Mouse (Mus musculus): ENCODE data around the gene Afmid. TPM values are rescaled to one million over a fixed set of nuclear protein-coding genes. Genes with fewer than 3 reads are reported as not detected.
"Not testable (repeated sequence)": the region's sequence is repeated elsewhere in the genome, so short reads cannot be mapped to it uniquely, and the experiment has no call there.

Gene Afmid
- polyA plus RNA-seq, 1 experiment from 2014 or later = 4.0 TPM

DNA sequence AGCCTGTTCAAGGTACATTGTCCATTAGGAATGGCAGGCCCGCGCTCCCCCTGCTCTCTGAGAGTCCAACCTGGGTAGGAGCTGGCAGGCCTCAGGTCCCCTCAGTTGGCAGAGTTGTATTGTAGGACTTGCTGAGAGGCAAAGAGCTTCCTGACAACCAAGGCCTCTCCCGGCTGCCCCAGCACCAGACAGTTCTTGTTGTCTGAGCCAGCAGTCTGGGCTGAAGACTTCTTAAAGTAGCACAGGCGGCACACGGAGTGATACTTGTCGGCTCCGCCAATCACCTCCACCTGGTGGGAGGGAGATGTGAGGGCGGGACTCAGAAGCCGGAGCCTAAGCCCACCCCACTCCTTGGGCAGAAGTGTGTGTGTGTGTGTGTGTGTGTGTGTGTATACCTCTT, 9.9 kb upstream of the Afmid start:
- ATAC-seq (ENCODE audit: low FRiP score, low read depth) = not testable (repeated sequence)

DNA sequence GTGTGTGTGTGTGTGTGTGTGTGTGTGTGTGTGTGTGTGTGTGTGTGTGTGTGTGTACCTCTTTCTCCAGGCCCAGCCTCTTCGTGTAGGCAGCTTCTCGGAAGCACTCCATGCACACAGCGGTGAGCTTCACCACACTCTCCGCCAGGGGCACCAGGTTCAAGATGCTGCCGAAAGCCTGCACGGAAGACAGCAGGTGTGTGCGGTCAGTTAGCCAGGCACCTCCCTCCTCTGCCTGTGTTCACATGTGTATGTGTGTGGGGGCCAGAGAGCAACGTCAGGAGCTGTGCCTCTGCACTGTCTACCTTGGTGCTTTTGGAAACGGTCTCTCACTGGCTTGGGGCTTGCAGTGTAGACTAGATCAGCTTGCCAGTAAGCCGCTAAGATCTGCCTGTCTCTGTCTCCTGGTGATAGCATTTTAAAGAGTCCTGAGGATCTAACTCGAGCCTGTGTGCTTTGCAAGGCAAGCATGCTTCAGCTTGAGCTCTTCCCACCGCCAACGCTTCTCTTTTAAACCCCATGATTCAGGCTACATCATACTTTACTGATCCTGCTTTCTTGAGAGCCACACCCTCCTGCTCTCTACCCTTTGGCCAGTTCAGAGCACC, 9.2 kb upstream of the Afmid start:
- Histone ChIP-seq H3K4me3 (no peak overlapping the region), H3K9ac (no peak overlapping the region), H3K4me2 (replicated peaks) (no peak overlapping the region), H3K36me3 (peaks cover 43% of the 10 kb centered on the region), H3K4me1 (peaks cover 9% of the 10 kb centered on the region), H3K9me3 (no peaks in the 10 kb centered on the region), H3K27ac (no peak overlapping the region), H3K27me3 (replicated peaks) (no peaks in the 10 kb centered on the region)
- ATAC-seq (ENCODE audit: low FRiP score, low read depth) = no peak
- WGBS = 91% methylated on average over 13 of the region's 13 CpGs

More for the DNA sequence above, 9.9 kb upstream of the Afmid start:
- H3K27ac ChIP-seq; H3K9me3 ChIP-seq; H3K4me2 ChIP-seq (replicated peaks); H3K4me3 ChIP-seq; H3K27me3 ChIP-seq (replicated peaks); H3K9ac ChIP-seq: not testable (repeated sequence)
- peaks cover 38% of the 10 kb centered on the region for H3K36me3 ChIP-seq
- peaks cover 11% of the 10 kb centered on the region for H3K4me1 ChIP-seq
- WGBS = 87% methylated on average over 9 of the region's 9 CpGs

DNA sequence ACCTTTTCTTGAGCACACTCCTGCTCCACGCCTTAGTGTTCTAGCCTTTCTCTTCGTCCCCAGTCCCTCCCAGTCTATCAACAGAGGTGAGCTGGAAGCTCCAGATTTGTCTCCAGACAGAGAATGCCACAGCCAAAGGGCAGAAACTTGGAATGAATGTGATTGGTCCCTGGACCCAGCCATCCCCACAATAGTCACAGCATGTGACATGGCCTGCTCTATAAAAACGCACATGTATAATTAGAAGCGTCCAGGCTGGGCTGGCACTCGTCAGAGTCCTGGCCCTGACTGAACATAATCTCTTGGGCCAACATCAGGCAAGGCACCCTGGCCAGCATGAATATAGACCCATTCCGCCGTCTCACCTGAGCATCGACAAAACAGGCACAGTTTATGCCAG, 6.6 kb upstream of the Afmid start:
- no peak for ATAC-seq (ENCODE audit: low FRiP score, low read depth)
- Histone ChIP-seq H3K27ac (no peak overlapping the region), H3K27me3 (replicated peaks) (no peaks in the 10 kb centered on the region), H3K36me3 (peaks cover 41% of the 10 kb centered on the region), H3K4me3 (no peak overlapping the region), H3K9me3 (no peaks in the 10 kb centered on the region), H3K4me1 (peaks cover 12% of the 10 kb centered on the region), H3K9ac (no peak overlapping the region), H3K4me2 (replicated peaks) (no peak overlapping the region)
- 70% methylated on average over 8 of the region's 8 CpGs for WGBS

DNA sequence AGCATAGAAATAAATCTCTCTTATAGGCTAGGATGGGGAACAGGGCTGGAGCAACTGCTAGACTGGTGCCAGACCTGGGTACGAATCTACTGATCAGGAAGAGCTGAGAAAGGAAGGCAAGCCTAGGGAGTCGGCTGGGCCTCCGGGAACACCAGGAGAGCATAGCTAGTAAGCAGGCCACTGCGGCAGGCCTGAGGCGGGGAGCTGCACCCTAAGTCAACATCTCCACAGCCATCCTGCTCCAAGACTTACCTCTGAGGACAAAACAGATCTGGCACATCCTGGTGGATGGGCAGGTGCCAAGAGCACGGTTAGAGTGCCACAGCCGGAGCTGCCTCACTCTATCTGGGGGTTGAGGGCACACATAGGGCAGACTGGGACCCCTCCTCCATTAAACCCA, 5.6 kb upstream of the Afmid start:
- H3K9me3 ChIP-seq = no peaks in the 10 kb centered on the region
- no peaks in the 10 kb centered on the region for H3K27me3 ChIP-seq (replicated peaks)
- ATAC-seq (ENCODE audit: low FRiP score, low read depth) = no peak
- no peak overlapping the region for H3K4me2 ChIP-seq (replicated peaks)
- peaks cover 33% of the 10 kb centered on the region for H3K36me3 ChIP-seq
- peaks cover 17% of the 10 kb centered on the region for H3K4me1 ChIP-seq
- H3K4me3 ChIP-seq = no peak overlapping the region
- no peak overlapping the region for H3K9ac ChIP-seq
- WGBS = 96% methylated on average over 7 of the region's 7 CpGs
- H3K27ac ChIP-seq = no peak overlapping the region

DNA sequence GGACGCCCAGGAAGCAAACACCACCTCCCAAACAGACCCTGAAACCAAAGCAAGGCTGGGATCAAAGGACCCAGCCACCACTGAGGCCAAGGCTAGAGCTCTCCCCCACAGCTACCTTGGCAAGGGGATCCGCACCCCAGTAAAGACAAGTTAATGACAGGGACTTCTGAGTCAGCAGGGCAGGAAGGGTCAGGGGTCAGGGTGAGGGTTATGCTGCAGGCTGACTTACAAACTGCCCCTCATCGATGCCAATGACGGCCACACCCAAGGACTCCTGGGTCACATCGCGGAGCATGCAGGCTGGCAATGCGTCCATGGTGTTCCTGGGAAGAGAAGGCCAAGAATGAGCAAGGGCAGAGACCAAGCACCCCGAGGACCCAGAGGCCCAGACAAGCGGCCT, 3.9 kb upstream of the Afmid start:
- H3K9me3 ChIP-seq = no peaks in the 10 kb centered on the region
- WGBS = 92% methylated on average over 9 of the region's 9 CpGs

DNA sequence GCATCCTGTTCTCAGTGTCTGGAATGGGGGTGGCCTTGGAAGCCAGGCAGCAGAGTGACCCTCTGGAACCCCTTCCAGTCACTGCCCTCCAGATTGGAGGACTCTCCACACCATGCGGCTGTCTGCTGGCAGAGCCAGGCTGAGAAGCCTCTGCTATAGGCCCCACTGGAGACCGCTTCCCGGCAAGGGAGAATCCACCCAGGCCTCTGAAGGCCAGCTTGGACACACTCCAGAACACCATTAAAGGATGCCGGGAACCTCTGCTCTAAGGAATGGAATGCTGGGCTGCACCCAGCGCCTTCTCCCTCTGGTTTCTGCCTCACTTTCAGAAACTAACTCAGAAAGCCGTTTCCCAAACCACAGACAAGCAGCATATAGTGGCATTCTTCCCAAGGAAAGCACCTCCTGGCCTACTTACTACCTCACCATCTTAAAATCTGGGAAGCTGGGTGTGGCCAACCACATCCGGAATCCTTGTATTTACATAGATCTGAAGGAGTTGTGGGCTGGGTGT, 2.9 kb upstream of the Afmid start:
- 90% methylated on average over 7 of the region's 7 CpGs for WGBS
- H3K4me2 ChIP-seq (replicated peaks) = no peak overlapping the region
- H3K27ac ChIP-seq = no peak overlapping the region
- H3K9ac ChIP-seq = no peak overlapping the region
- H3K36me3 ChIP-seq = peaks cover 19% of the 10 kb centered on the region
- H3K27me3 ChIP-seq (replicated peaks) = no peaks in the 10 kb centered on the region
- no peaks in the 10 kb centered on the region for H3K9me3 ChIP-seq
- no peak for ATAC-seq (ENCODE audit: low FRiP score, low read depth)
- peaks cover 40% of the 10 kb centered on the region for H3K4me1 ChIP-seq
- H3K4me3 ChIP-seq = no peak overlapping the region

More for the DNA sequence above, 3.9 kb upstream of the Afmid start:
- Histone ChIP-seq H3K36me3 (peaks cover 25% of the 10 kb centered on the region), H3K9ac (no peak overlapping the region), H3K4me1 (peaks cover 32% of the 10 kb centered on the region), H3K27me3 (replicated peaks) (no peaks in the 10 kb centered on the region), H3K4me3 (no peak overlapping the region), H3K27ac (no peak overlapping the region), H3K4me2 (replicated peaks) (no peak overlapping the region)
- ATAC-seq (ENCODE audit: low FRiP score, low read depth) = no peak

DNA sequence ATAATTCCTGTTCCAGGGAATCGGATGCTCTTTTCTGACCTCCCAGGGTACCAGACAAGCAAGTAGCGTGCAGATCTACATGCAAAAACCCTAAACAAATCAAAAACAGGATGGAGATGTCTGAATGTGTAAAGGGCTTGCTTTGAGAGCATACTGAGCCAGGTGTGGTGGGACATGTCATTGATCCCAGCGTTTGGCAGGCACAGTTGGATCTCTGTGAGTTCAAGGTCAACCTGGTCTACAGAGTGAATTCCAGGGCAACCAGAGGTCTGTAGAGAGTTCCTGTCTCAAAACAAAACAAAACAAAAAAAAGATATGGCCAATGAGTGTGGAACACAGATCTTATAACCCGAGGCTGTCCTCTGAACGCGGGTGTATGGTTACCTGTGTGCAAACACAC, 2.3 kb upstream of the Afmid start:
- WGBS = 93% methylated on average over 6 of the region's 6 CpGs
- Histone ChIP-seq H3K9me3 (no peaks in the 10 kb centered on the region), H3K27ac (no peak overlapping the region), H3K4me2 (replicated peaks) (no peak overlapping the region), H3K9ac (no peak overlapping the region), H3K27me3 (replicated peaks) (no peaks in the 10 kb centered on the region), H3K4me1 (peaks cover 45% of the 10 kb centered on the region), H3K36me3 (peaks cover 19% of the 10 kb centered on the region), H3K4me3 (no peak overlapping the region)
- no peak for ATAC-seq (ENCODE audit: low FRiP score, low read depth)

DNA sequence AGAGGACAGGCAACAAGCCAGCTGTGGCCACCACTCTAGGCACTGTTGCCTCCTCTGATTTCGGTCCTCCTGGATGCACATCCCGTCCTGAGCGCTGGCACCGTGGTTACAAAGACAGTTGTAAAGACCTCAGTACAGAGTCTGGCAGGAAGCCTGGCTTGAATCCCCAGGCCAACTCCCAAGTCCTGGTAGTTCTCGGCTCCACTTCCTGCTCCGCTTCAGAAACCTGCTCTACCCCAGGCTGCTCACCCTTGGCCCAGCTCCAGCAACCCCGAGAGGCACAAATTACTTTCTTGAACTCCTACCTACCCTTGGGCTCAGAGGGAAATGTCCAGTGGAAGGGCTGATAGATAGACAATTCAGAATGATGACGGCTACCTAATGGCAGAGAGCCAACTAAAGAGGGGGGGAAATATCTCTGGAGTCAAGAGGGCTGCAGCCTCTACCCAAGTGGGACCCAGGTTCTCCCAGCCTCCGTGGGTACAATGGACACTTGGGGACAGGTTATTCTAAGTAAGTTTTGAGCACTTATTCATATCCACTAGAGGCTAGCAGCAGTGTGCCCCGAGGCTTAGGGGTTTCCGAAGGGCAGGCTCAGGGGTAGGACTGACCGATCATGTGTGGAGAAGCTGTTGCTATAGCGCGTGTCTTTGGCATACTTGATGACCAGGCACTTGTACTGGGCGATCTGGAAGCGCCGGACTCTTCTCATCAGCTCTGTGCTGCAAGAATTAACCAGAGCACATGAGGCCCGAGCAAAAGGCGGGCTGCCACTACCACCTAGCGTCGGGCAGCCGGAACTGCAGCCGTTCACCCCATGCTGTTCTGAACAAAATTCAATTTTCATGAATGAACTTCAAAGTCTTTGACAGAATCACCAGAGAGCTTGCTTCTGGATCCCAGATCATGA, 1.4 kb upstream of the Afmid start:
- Histone ChIP-seq H3K9ac (peak overlapping the region; percentile 14; the same call in 1 of the 2 replicates), H3K27me3 (replicated peaks) (no peaks in the 10 kb centered on the region), H3K4me3 (0 out of 2 replicates have a peak overlapping the region, but pooled peaks have one; percentile 45), H3K36me3 (peaks cover 19% of the 10 kb centered on the region), H3K4me2 (replicated peaks) (peak overlapping the region; percentile 78), H3K9me3 (no peaks in the 10 kb centered on the region), H3K27ac (no peak overlapping the region), H3K4me1 (peaks cover 40% of the 10 kb centered on the region)
- ATAC-seq (ENCODE audit: low FRiP score, low read depth) = peak; percentile 82
- 25% methylated on average over 23 of the region's 23 CpGs for WGBS

DNA sequence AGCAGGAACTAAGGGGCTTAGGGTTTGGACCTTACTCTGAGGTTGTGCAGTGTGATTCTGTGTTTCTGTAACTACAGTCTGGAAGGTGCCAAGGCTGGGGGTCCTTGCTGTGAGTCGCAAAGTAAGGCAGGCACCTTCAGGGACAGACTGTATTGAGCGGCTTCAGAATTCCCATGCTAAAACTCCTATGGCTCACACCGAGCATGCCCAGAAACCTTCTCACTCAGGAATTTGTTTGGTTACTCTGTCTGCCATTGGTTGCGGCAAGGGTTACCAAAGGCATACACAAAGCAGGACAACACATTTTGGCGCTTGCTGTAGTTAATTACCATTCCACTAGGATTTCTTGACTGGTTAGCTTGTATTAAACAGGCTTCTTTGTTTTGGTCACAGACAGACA, 440 bp downstream of the Afmid start:
- peak overlapping the region; percentile 78 for H3K4me2 ChIP-seq (replicated peaks)
- H3K4me1 ChIP-seq = peaks cover 36% of the 10 kb centered on the region
- no peaks in the 10 kb centered on the region for H3K9me3 ChIP-seq
- peaks cover 13% of the 10 kb centered on the region for H3K36me3 ChIP-seq
- 9% methylated on average over 5 of the region's 5 CpGs for WGBS
- H3K27ac ChIP-seq = no peak overlapping the region
- H3K27me3 ChIP-seq (replicated peaks) = no peaks in the 10 kb centered on the region
- peak overlapping the region; percentile 56 for H3K9ac ChIP-seq
- no peak; the same call in 1 of the 2 replicates for ATAC-seq (ENCODE audit: low FRiP score, low read depth)
- H3K4me3 ChIP-seq = peak overlapping the region; percentile 45

DNA sequence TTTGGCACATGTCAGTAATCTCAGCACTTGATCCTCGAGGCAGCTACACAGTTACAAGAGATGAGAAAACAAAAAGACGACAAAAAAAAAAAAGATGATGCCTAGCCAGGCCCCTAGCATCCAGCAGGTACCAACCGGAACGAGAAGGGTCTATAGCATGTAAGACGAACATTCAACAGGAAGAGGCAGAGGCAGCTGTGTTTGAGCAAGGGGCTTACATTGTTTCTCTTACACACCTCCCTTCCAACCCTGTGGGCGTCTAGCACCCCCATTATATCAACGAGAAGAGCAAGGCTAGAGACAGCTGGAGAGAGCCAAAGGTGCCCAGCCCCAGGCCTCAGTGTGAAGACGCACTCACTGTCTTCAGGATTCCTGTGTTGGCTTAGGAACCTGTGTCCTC, 1.2 kb downstream of the Afmid start:
- WGBS = 67% methylated on average over 8 of the region's 8 CpGs
- Histone ChIP-seq H3K4me2 (replicated peaks) (peak overlapping the region; percentile 78; the same call in 1 of the 2 replicates), H3K36me3 (peaks cover 6% of the 10 kb centered on the region; the same call in 1 of the 2 replicates), H3K4me3 (no peak overlapping the region), H3K9ac (no peak overlapping the region), H3K4me1 (peaks cover 37% of the 10 kb centered on the region), H3K27ac (no peak overlapping the region), H3K27me3 (replicated peaks) (no peaks in the 10 kb centered on the region), H3K9me3 (no peaks in the 10 kb centered on the region)
- no peak for ATAC-seq (ENCODE audit: low FRiP score, low read depth)

DNA sequence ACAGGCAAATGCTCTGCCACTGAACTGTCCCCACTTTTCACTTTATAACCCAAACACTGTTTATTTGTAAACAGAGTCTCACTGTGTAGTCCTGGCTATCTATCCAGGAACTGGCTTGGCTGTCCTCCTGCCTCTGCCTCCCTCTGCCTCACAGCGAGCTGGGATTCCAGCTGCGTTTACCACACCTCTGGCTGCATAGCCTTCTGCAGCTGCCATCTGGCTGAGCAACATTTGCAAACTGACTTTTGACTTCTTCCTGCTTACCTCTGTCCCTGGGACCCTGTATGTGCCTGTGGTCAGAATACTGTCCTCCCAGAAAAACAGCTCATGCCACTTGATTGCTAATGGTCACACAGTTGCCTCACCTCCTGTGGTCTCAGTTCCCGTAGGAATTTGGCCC, 1.7 kb downstream of the Afmid start:
- Histone ChIP-seq H3K27me3 (replicated peaks) (no peaks in the 10 kb centered on the region), H3K9ac (no peak overlapping the region), H3K9me3 (no peaks in the 10 kb centered on the region), H3K36me3 (peaks cover 5% of the 10 kb centered on the region; the same call in 1 of the 2 replicates), H3K27ac (no peak overlapping the region), H3K4me3 (no peak overlapping the region), H3K4me2 (replicated peaks) (no peak overlapping the region), H3K4me1 (peaks cover 42% of the 10 kb centered on the region)
- WGBS = 59% methylated on average over 3 of the region's 3 CpGs
- no peak for ATAC-seq (ENCODE audit: low FRiP score, low read depth)

DNA sequence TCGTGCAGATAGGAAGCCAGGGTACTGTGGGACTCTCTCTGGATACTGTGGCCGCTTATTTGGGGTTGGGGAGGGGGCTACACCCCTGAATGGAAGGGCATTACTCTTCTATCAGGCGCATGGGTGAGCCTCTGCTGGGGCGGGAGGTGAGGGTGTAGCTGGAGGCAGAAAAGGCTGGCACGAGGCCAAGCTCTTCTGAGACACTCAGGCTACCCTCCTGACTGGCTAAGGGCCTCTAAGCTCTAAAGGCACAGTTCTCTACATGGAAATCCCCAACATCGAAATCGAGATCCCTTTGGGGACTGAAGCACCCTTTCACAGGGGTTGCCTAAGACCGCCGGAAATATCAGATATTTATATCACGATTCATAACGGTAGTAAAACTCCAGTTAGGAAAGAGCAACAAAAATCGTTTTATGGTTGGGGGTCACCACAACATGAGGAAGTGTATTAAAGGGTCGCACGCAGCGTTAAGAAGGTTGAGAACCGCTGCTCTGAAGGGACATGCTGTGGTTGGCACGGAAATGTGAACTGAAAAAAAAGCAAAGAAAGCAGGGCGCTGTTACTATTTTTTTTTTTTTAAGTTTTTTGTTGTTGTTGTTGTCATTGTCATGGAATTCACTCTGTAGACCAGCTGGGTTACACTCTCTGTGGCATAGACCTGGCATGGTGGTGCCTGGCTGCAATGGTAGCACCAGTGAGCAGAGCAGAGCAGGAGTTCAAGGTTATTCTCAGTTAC, 2.6 kb downstream of the Afmid start:
- Histone ChIP-seq H3K36me3 (no peaks in the 10 kb centered on the region; the same call in 1 of the 2 replicates), H3K4me1 (peaks cover 43% of the 10 kb centered on the region), H3K4me2 (replicated peaks) (no peak overlapping the region), H3K9ac (no peak overlapping the region), H3K27me3 (replicated peaks) (no peaks in the 10 kb centered on the region), H3K9me3 (no peaks in the 10 kb centered on the region), H3K4me3 (no peak overlapping the region), H3K27ac (no peak overlapping the region)
- 84% methylated on average over 18 of the region's 18 CpGs for WGBS
- ATAC-seq (ENCODE audit: low FRiP score, low read depth) = no peak
